Mouse (Mus musculus): ENCODE results near the gene Olfr1380.
"Not testable (repeated sequence)": the region's sequence is repeated elsewhere in the genome, so short reads cannot be mapped to it uniquely, and the experiment has no call there.

Gene Olfr1380

DNA sequence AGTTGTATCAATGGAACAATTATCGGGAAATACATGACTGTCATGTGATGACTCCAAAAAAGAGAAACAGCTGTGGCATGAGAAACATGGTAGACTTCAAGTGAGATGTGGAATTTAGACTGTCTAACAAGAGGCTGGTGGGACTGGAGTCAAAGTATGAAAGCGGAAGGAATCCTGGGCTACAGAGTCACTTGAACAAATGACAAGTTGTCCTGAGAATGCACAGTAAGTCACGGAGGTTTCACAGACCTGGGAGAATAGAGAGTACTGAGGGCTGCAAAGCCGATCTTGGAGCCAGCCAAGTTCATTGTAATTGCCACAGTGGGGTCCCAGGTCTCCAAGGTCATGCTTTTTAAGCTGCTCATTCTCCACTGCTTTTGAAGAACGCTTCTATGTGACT is at the start of gene Olfr1380:
Gene Olfr1380, plus strand, starts transcription at position 301 of the 400 bp plus-strand sequence.
- in situ Hi-C loops (cut with MseI, MboI), result not testable (repeated sequence)

DNA sequence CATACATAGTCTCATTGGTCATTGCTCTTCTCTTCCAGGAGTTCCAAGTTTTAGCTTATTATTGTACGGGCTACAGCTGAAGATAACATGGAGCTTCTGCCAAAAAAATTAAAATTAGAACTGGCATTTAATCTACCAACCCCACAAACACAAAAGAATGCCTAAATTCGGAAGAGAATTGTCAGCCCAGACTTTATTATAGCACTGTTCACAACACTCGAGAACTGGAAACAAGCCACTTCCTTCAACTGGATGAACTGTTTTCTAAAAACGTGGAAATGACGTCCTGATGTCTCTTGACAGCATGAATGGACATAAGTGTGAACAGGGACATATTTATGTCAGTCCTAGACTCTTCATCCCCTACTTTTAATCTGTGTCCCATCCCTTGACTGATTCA is 38.6 kb upstream of the Olfr1380 start:
- in situ Hi-C loops (cut with MseI, MboI), result no loop called here

DNA sequence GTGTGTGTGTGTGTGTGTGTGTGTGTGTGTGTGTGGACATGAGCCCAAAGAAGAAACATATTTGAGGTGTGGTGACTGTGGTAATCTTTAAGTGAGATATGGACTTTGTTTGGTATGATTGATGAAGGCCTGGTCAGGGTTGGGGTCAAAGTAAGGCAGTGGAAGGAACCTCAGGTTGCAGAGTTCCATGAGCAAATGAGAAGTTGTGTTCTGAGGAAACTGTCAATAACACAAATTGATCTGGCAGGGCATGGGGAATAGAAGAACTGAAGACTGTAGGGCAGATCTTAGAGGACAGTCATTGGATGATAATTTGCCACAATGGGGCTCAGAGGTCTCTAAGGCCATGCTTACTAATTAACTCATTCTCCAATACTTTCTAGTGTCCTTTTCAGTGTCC is 37.3 kb upstream of the Olfr1380 start, which contains the start of gene Olfr1383:
Gene Olfr1383, plus strand, starts transcription at position 301 of the 400 bp plus-strand sequence.
- in situ Hi-C loops (cut with MseI, MboI), result no loop called here

DNA sequence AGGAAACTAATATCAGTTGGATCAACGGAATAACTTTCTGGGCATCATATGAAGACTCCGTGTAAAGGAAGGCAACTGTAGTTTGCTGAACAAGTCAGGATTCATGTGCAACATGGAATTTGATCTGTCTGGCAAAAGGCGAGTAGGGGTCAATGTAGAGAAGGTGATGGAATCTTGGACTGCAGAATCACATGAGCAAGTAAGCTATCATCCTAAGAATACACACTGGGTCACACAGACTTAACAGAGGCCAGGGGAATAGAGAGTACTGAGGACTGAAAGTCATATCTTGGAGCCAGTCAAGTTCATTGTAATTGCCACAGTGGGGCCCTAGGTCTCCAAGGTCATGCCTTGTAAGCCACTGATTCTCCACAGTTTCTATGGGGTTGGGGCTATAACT is 28.7 kb upstream of the Olfr1380 start, which contains the start of gene Olfr1382:
Gene Olfr1382, plus strand, starts transcription at position 301 of the 400 bp plus-strand sequence.
- in situ Hi-C loops (cut with MseI, MboI), result loop anchor here in 1 of 2 experiments (25.0 kb wide), 1 partner anchor 341 kb away; the partner anchor contains the start of gene Btnl9

DNA sequence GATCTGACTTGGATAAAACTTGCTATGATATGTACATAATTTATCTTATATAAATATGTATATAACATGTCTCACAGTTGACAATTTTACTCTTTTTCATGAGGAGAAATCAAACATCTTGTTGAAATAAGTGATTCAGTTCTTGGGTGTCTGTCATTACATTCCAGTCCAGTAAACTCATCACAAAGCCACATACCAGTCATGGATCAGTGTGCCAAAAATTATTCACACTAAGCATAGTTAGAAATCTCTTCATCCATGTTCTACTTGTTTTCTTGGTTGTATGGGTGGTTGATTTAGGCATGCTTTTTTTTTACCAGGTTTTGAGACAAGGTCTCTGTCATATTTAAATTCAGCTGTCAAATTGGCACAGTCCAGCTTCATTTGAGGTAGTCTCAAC is 23.9 kb upstream of the Olfr1380 start:
- in situ Hi-C loops (cut with MseI, MboI), result loop anchor here in 1 of 2 experiments (25.0 kb wide), 1 partner anchor 345 kb away; the partner anchor contains the start of gene Btnl9

DNA sequence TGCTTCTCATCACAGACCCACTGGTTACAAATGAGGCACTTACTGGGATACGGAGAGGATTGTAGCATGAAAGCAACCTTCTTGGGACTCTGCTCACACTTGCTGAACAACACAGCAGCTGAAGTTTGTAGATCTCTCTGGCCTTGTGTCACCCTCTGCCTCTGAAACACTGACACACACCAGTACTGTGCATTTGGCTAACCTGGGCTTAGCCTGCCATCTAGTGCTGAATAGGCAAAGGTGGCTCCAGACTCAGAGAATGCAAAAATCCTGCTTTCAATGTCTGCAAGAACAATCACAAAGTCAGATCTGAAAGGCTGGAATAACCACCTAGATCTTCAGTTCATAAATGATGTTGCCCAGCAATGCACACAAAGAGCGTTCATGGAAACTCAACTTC is 20.0 kb upstream of the Olfr1380 start:
- in situ Hi-C loops (cut with MseI, MboI), result loop anchor here in 1 of 2 experiments (25.0 kb wide), 1 partner anchor 349 kb away; the partner anchor contains the start of gene Btnl9

DNA sequence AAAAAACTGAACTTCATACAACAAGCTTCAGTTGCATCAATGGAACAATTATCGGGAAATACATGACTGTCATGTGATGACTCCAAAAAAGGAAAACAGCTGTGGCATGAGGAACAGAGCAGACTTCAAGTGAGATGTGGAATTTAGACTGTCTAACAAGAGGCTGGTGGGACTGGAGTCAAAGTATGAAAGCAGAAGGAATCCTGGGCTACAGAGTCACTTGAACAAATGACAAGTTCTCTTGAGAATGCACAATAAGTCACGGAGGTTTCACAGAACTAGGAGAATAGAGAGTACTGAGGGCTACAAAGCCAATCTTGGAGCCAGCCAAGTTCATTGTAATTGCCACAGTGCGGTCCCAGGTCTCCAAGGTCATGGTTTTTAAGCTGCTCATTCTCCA is 13.5 kb upstream of the Olfr1380 start, which contains the start of gene Olfr1381:
Gene Olfr1381, plus strand, starts transcription at position 301 of the 400 bp plus-strand sequence.
- in situ Hi-C loops (cut with MseI, MboI), result loop anchor here in 1 of 2 experiments (25.0 kb wide), 1 partner anchor 356 kb away; the partner anchor contains the start of gene Btnl9

DNA sequence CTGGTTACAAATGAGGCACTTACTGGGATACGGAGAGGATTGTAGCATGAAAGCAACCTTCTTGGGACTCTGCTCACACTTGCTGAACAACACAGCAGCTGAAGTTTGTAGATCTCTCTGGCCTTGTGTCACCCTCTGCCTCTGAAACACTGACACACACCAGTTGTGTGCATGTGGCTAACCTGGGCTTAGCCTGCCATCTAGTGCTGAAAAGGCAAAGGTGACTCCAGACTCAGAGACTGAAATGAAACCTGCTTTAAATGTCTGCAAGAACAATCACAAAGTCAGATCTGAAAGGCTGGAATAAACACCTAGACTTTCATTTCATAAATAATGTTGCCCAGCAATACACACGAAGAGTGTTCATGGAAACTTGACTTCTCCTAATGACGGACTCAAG is 2.6 kb upstream of the Olfr1380 start:
- in situ Hi-C loops (cut with MseI, MboI), result not testable (repeated sequence)

DNA sequence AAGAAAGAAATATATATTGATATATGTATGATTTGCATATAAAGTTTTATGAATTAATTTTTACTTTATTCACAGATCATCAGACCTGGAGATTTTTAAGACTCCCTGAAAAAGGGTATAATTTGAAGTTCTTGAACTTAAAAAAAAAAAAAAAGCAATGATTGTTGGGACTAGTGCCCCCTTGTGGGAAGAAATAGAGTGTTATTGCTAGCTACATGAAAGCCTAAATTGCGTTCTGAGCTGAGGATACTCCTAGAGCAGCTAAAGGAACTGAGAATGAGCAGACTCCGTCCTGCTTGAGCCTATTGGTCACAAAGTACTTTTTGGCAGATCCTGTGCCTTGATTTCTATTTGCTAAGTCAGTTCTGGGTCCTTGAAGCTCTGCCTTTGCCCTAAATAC is 18.4 kb downstream of the Olfr1380 start:
- in situ Hi-C loops (cut with MseI, MboI), result not testable (repeated sequence)

DNA sequence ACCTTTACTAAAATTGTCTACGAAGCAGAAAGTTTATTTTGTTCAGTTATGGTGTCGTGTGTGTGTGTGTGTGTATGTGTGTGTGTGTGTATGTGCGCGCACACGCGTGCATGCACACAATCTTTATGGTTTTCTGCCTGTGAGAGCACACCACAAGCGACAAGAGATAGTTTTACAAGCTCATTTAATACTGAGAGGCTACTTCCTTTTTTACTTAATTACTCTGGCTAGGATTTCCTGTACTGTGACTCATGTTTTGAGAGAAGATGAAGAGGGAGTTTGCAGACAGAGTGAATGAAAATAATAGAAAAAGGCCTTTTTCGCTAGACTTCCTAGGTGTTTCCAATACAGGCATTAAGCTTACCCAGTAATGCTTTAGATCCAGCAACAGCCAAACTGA is 23.8 kb downstream of the Olfr1380 start:
- in situ Hi-C loops (cut with MseI, MboI), result not testable (repeated sequence)

DNA sequence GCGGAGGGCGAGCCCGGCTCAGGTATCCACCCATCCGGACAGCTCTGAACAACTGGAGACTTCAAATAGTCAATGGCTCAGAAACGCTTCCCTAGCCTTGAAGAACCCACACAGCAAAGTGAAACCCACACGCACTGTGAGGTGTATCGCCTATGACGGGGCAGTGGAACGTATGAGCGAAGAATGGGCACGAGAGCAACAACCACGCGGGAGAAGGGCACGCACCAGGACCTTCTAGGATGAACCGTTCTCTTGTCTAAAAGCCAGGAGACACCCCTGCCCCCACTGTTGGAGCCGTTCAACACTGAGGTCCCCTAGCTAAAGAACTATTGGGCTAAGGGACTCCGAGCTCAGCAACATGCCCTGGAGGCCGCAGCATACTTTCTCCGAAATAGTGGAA is 33.5 kb downstream of the Olfr1380 start:
- in situ Hi-C loops (cut with MseI, MboI), result no loop called here

DNA sequence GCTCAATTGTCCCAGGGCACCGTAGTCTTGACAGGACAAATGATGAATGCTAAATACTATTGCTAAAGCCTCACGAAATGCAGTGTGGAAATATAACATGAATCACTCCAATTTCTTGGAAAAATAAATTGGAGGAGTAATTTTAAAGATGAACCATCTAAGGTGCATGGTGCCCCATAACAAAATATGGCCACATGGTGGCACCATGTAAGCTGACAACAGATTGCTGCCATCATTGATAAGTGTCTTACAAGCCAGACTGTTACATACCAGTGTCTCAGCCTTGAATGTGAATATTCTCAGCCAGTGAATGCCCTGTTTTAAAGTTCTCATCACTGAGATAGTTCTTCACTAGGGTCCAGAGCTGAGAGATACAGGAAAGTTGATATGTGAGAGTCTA is 40.5 kb downstream of the Olfr1380 start:
- in situ Hi-C loops (cut with MseI, MboI), result not testable (repeated sequence)

DNA sequence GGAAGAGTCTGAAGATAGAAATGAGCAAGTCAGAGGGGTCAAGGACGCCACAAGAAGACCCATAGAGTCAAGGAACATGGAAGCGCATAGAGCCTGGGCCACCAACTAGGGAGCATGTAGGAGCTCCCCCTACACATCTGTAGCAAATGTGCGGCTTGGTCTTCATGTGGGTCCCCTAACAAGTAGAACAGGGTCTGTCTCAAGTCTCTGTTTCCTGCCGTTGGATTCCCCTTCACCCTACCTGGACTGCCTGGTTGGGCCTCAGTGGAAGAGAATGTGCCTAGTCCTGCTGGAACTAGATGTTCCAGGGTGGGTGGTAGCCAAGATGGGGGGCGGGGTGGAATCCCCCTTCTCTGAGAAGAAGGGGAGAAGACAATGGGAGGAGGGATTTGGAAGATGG is 51.6 kb downstream of the Olfr1380 start:
- in situ Hi-C loops (cut with MseI, MboI), result not testable (repeated sequence)

DNA sequence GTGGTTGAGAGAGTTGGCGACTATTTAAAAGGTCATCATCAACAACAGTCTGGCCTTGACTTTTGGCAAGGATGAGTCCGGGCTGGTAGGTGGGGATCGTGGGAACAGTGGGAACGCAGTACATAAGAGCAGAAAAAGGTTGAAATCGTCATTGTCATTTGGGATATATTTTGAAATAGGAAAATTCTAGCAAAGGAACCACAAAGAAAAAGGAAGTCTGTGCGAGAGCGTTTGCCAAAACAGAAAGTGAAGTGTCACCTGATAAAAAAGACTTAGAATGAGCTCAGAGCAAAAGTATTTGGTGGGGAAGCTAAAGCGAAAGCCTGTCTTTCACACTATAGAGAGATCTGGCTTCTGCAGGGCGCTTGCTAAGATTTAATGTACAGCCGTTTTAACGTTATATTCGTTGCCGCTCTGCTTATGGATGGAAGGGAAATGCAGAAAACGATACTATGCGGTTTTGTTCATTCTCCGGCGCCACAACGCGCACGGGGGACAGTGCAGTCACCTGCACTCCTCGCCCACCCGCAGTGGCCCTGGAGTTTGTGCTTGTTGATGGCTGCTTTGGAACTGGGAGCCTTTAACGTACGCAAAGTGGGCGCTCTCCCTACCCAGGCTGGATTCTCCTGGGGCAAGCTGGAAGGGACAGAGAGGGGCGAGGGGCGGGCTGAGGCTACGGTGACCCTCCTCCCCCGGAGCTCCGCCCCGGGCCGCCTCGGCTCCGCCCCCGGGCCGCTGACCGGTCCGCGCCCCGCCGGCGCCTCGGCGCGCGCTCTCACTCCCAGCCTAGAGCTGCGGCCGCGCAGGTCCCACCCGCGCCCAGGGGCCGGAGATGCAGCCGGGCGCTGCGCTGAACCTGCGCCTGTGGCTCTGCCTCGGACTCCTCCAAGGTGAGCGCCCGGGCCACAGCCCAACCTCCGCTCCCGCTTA is 52.5 kb downstream of the Olfr1380 start, which contains the start of gene Flt4:
Gene Flt4, plus strand, starts transcription at position 326 of the 930 bp plus-strand sequence.
- in situ Hi-C loops (cut with MseI, MboI), result not testable (repeated sequence)

DNA sequence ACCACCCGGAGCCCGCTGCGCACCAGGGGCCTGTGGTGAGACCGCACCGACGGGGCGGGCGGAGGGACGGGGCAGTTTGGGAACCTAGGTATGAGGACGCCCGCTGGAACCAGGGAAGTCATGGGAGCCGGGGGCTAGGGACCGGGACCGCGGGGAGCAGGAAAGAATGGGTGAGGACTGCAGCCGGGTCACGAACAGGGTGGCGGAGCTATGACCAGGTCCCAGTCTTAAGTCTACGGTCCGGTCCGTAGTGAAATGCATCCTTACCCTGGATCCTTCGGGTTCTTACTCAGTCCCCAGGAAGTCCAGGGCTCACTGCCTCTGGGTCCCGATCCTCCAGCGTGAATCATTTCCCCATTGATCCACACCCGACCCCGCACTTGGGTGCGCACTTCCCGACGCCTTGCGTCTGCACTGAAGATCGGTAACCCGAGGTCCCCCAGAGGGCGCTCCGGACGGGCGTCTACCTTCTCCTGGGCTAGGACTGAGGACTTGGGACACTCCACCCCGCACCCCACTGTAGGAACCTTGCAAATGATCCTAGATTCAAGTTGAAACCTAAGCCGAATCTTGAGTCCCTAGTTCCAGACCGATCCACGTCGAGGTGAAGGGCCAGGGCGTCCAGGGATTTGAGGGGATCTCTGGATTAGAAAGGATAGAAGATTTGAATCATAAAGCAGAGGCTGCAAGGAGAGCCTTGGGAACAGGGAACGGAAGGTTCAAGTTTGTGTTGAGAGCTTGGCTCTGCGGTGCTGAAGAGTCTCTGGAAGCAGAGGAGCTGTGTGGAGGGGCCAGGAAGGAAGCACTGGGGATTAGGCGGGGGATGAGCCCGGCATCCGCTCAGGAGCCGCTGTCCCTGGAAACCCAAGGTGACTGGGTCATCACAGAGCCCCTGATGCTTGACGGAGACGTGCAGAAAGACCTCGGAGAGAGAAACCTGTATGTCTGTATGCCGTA is 53.5 kb downstream of the Olfr1380 start:
- in situ Hi-C loops (cut with MseI, MboI), result not testable (repeated sequence)

DNA sequence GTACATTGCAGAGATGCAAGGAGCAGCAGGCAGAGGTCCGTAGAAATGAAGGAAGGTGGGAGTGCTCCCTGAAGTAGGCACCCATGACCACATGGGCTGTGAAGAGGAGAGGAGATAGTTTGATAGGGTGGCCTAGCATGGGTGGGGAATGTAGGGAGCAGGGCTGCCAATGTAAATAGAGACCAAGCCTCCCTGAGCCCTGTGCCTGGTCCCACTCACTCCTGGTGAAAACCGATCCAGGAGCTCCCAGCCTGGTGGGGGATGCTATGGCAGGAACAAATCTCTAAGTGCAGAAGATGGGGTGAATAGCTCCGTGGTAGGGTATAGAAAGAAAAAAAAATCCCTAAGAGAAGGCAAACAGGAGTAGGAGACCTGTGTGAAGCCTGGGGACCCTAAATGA is 54.7 kb downstream of the Olfr1380 start:
- in situ Hi-C loops (cut with MseI, MboI), result not testable (repeated sequence)

DNA sequence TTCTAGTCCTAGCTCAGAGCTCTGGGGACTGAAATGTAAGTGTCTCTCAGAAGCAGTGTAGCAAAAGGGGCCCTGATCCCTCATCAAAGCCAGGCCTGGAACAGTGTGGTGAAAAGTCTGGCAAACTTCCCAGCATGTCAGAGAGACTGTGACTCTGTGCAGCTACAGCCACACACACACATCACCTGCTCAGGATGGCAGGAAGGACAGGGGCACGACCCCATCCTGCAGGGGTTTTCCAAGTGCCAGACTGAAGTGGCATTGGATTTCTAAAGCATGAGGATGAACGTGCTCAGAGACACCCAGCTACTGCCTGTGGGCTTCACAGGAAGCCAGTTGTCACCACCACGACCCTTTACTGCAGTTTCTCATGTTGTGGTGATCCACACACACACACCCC is 55.5 kb downstream of the Olfr1380 start:
- in situ Hi-C loops (cut with MseI, MboI), result no loop called here

DNA sequence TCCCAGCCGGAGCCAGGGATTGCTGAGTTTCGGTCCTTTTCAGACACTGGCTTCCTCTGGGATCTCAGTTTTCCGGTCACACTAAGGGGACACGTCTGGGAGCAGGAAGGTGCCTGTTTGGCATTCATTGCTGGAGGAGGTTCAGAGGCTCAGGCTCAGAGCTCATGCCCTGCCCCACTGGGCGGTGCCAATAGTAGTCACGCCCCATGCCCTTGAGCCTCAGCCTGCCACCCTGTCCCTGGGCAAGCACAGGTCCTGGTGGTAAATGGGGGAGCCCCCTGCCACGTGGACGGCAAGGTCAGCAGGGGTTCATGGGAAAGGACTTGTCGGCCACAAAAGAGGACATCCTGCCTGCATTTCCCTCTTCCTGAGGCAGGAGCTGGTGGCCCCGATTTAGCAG is 56.7 kb downstream of the Olfr1380 start:
- in situ Hi-C loops (cut with MseI, MboI), result no loop called here

Data from mouse trophoblast stem cell (cell line).